In genomic region chr12:80434961-80435691, GRCm38 (mm10) we compare ENCODE assay signal across 8 mouse cellular contexts. TPM values are rescaled to one million over a fixed set of nuclear protein-coding genes. Genes with fewer than 3 reads are reported as not detected.
DNase-seq lines count a peak whose midpoint lies in the region; ATAC-seq lines count a peak whose summit lies in the region.

No protein-coding gene starts in this region.

- no peaks in the 10 kb centered on the region for H3K9me3 ChIP-seq in hindbrain, embryonic 15.5 days

- peaks cover 30% of the 10 kb centered on the region for H3K4me1 ChIP-seq in hindbrain, embryonic 15.5 days (replicated peaks)

- H3K27ac ChIP-seq in hindbrain, embryonic 15.5 days (replicated peaks), result peak overlapping the region; percentile 93

- peak; percentile 77 for DNase-seq in T-cell, adult 2 months (ENCODE audit: low spot score)
- DNase-seq in cerebellum, postnatal 36 days, result peak; percentile 67 to 68
- peak; percentile 70 for DNase-seq in gastrocnemius, adult 18-20 months (ENCODE audit: low spot score)
- peak; percentile 73 to 74 for DNase-seq in layer of hippocampus, postnatal 36 days
- DNase-seq in lung, postnatal 25 days (ENCODE audit: low spot score), result peak; percentile 61
- DNase-seq in retina, adult 2 months (ENCODE audit: low read depth, low spot score), result peak; percentile 47
- peak; percentile 77 for DNase-seq in thymus, postnatal 25 days

- ATAC-seq in hindbrain, embryonic 15.5 days (ENCODE audit: low FRiP score, low read depth), result peak; percentile 72

- WGBS in hindbrain, embryonic 15.5 days, result 1% methylated on average over 33 of the region's 64 CpGs

- peak overlapping the region; percentile 99 for H3K4me3 ChIP-seq in hindbrain, embryonic 15.5 days

- H3K27me3 ChIP-seq in hindbrain, embryonic 15.5 days, result no peaks in the 10 kb centered on the region

- H3K36me3 ChIP-seq in hindbrain, embryonic 15.5 days, result no peaks in the 10 kb centered on the region

- H3K9ac ChIP-seq in hindbrain, embryonic 15.5 days, result peak overlapping the region; percentile 95

- peak overlapping the region; percentile 67 for H3K4me2 ChIP-seq in hindbrain, embryonic 15.5 days

RNA-seq across cellular contexts. Expression of gene Dcaf5, which starts 1.3 kb away (rescaled TPM):
- 10 to 100 TPM; 40.4 to 49.1 TPM for total RNA-seq in gastrocnemius, adult 18-20 months (2021)
- polyA plus RNA-seq in hindbrain, embryonic 15.5 days (2015; fragmentation: Nextera tagmentation; extraction: Ambion mirVana), result 21.9 and 23.3 TPM in 2 replicates
- 10 to 100 TPM; 68.5 to 74.0 TPM for total RNA-seq in layer of hippocampus, postnatal 36 days (2021)

RNA-seq across cellular contexts. Expression of gene Exd2, which starts 27.8 kb away (rescaled TPM):
- 10 to 100 TPM; 24.3 to 27.0 TPM for total RNA-seq in gastrocnemius, adult 18-20 months (2021)
- polyA plus RNA-seq in hindbrain, embryonic 15.5 days (2015; fragmentation: Nextera tagmentation; extraction: Ambion mirVana), result 51.5 and 53.7 TPM in 2 replicates
- total RNA-seq in layer of hippocampus, postnatal 36 days (2021), result 100 to 1,000 TPM; 114 to 126 TPM

Comparison
In these comparisons a context has a peak if more than half of its experiments do, and no peak if none do; other contexts are left out.
1. Peak in every context shown above with its lines: DNase-seq, ATAC-seq, H3K4me3 ChIP-seq and H3K27ac ChIP-seq.
2. RNA of gene Exd2, which starts 27.8 kb away (total RNA-seq): 114 to 126 TPM in layer of hippocampus, postnatal 36 days; 24.3 to 27.0 TPM in gastrocnemius, adult 18-20 months; every median in the first group is over 4 times any median in the second.